Mouse (Mus musculus): ENCODE data around the gene Ints14.

GRCm38 (mm10) chr9:64960978-64961320, 244 bp downstream of the Ints14 start:
- TF ChIP-seq CTCF (IDR thresholded peaks at IDR 0.05; ENCODE audit: extremely low read depth, insufficient read depth, insufficient read length, insufficient replicate concordance) (no peak), POLR2A (IDR thresholded peaks at IDR 0.05; ENCODE audit: low read depth, low read length) (no peak)

Data from spleen, adult 2 months (tissue).